Mouse (Mus musculus): Measurements from ENCODE around the gene Relch.

GRCm38 (mm10) chr1:105752944-105753343 is 89.3 kb downstream of the Relch start:
- TF ChIP-seq POLR2A (IDR thresholded peaks at IDR 0.05; ENCODE audit: borderline replicate concordance, insufficient read depth, low read length), result no peak
- TF ChIP-seq CTCF (IDR thresholded peaks at IDR 0.05; ENCODE audit: borderline replicate concordance, insufficient read depth, low read depth, low read length), result no peak
